Mouse (Mus musculus): Measurements from ENCODE around the gene Caps2. TPM values are rescaled to one million over a fixed set of nuclear protein-coding genes. Genes with fewer than 3 reads are reported as not detected.
"Not testable (repeated sequence)": the region's sequence is repeated elsewhere in the genome, so short reads cannot be mapped to it uniquely, and the experiment has no call there.

The Caps2 gene
- polyA plus RNA-seq, 1 experiment from 2014 or later = 0.30 TPM

DNA sequence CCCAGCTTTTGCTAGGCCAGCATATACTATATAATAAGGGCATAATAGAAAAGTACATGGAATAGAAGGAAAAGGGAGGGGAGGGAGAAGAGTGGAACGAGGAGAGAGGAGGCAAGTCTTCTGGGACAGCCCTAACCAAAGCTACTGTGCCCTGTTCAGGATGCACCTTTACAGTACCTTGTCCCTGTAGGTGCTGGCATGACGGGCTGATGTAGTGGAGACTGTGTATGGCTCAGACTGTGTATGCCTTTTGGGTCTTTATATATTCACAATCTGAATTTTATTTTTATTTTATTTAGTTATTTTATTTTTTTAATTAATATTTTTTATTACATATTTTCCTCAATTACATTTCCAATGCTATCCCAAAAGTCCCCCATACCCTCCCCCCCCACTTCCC lies 30.5 kb downstream of the Caps2 start:
- H3K36me3 ChIP-seq (ENCODE audit: control insufficient read depth, insufficient read depth); H3K9ac ChIP-seq (replicated peaks; ENCODE audit: low read depth, low read length); H3K27ac ChIP-seq (ENCODE audit: low read length); H3K27me3 ChIP-seq (replicated peaks; ENCODE audit: control insufficient read depth, insufficient read depth, low read length); H3K4me3 ChIP-seq (replicated peaks; ENCODE audit: low read length); ATAC-seq; H3K9me3 ChIP-seq (ENCODE audit: control insufficient read depth, low read length); H3K4me1 ChIP-seq (replicated peaks; ENCODE audit: control insufficient read depth, insufficient read depth, low read length); H3K4me2 ChIP-seq (ENCODE audit: low read length): not testable (repeated sequence)
- 85% methylated on average over 2 of the region's 2 CpGs for WGBS

DNA sequence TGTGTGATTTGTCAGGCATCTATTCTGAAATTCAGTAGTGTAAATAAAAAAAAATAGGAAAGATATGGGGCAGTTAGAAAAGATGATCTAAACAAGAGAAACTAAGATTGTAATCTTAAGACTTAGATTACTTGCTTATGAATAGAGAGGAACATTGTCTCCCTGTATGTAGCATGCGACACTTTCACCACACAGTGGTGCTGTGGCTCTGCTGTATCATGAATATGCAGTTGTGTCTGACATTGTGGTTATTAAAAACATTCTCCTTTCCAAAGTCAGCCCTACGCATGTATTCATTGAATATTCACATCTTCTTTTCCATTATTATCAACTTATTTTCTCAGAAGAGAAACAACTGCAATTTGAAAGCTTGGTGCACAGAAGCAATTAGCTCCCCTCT lies 40.0 kb downstream of the Caps2 start:
- peak; percentile 97 for ATAC-seq
- H3K4me1 ChIP-seq (replicated peaks; ENCODE audit: control insufficient read depth, insufficient read depth, low read length) = no peaks in the 10 kb centered on the region
- 39% methylated on average over 2 of the region's 2 CpGs for WGBS
- no peaks in the 10 kb centered on the region for H3K36me3 ChIP-seq (ENCODE audit: control insufficient read depth, insufficient read depth)
- no peak overlapping the region for H3K27ac ChIP-seq (ENCODE audit: low read length)
- H3K4me3 ChIP-seq (replicated peaks; ENCODE audit: low read length) = no peak overlapping the region
- no peak overlapping the region for H3K9ac ChIP-seq (replicated peaks; ENCODE audit: low read depth, low read length)
- H3K27me3 ChIP-seq (replicated peaks; ENCODE audit: control insufficient read depth, insufficient read depth, low read length) = no peaks in the 10 kb centered on the region
- no peaks in the 10 kb centered on the region for H3K9me3 ChIP-seq (ENCODE audit: control insufficient read depth, low read length)
- no peak overlapping the region for H3K4me2 ChIP-seq (ENCODE audit: low read length)

DNA sequence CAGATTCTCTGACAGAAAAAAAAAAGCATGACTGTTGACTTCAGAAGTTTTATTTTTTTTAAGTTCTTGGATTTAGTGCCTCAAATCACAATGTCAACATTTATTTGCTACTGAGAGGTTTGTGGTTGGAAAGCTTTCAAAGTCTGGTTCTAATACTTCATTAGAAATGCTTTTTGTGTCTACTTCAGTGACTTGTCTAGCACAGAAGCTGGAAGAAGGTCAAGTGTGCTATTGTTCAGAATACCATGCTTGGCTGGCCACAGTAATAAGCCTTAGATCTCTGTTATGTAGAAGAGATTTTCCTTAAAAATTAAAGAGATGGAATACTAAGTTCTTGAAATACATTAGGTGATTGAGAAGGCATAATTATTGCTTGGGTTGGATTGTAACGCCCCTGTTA lies 63.7 kb downstream of the Caps2 start:
- Histone ChIP-seq H3K9ac (replicated peaks; ENCODE audit: low read depth, low read length) (no peak overlapping the region), H3K27ac (ENCODE audit: low read length) (no peak overlapping the region), H3K4me2 (ENCODE audit: low read length) (no peak overlapping the region), H3K27me3 (replicated peaks; ENCODE audit: control insufficient read depth, insufficient read depth, low read length) (no peaks in the 10 kb centered on the region), H3K9me3 (ENCODE audit: control insufficient read depth, low read length) (no peaks in the 10 kb centered on the region), H3K4me3 (replicated peaks; ENCODE audit: low read length) (no peak overlapping the region), H3K36me3 (ENCODE audit: control insufficient read depth, insufficient read depth) (no peaks in the 10 kb centered on the region), H3K4me1 (replicated peaks; ENCODE audit: control insufficient read depth, insufficient read depth, low read length) (no peaks in the 10 kb centered on the region)
- no peak for ATAC-seq
- 50% methylated on average over 1 of the region's 1 CpGs for WGBS

DNA sequence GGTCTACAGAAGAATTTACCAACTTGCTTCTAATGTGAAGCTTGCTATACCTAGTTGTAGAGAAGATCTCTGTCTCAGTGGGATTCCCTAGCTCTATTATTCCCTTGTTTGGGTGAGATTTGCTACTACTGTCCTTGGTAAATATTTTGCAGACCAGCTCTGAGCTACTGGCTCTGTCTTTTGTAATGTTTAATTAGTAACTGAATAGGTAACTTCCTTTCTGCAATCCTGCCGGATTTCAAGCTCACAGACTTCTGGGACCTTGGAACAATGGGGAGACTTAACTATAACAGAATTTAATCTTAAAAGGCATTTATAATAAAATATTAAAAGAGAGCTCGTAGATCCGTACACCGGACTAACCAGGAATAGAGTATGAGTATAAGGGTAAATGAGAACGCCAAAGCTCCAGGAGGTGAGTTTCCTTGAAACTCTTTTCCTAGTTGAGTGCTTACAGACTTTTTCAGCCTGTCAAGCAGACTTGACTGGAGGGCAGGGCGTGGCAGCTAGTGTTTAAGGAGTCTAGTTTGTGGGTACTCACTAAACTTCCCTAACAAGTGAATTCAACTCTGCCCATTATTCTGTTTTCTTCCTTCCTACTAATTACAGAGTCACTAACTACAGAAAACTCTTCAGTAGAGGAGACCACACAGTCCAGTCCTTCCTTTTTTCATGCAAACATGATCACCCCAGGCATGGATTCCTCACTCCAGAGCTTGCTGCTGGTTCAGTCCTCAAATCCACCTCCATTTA lies 65.8 kb downstream of the Caps2 start:
- H3K9me3 ChIP-seq (ENCODE audit: control insufficient read depth, low read length); H3K4me2 ChIP-seq (ENCODE audit: low read length); H3K4me3 ChIP-seq (replicated peaks; ENCODE audit: low read length); ATAC-seq; H3K27ac ChIP-seq (ENCODE audit: low read length); H3K9ac ChIP-seq (replicated peaks; ENCODE audit: low read depth, low read length); H3K27me3 ChIP-seq (replicated peaks; ENCODE audit: control insufficient read depth, insufficient read depth, low read length); H3K4me1 ChIP-seq (replicated peaks; ENCODE audit: control insufficient read depth, insufficient read depth, low read length); H3K36me3 ChIP-seq (ENCODE audit: control insufficient read depth, insufficient read depth): not testable (repeated sequence)
- WGBS = 33% methylated on average over 6 of the region's 6 CpGs

DNA sequence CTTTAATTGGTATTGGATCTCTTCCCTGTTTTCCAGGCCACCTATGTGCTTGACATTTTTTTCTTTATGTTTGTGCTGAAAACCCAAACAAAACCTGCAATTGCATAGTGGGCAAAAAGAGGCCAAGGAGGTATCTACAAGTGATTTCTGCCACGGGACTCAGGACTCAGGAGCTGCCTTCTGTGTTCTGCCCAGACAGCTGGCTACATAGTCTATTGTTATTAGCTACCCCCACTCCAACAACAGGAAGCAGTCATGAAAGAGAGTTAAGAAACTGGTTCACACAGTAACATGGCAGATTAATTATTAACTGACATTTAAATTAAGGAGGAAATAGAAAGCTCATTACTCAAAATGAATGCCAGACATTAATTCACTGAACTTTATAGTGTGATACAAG lies 69.3 kb downstream of the Caps2 start:
- not testable (repeated sequence) for H3K4me2 ChIP-seq (ENCODE audit: low read length); H3K27me3 ChIP-seq (replicated peaks; ENCODE audit: control insufficient read depth, insufficient read depth, low read length); H3K4me3 ChIP-seq (replicated peaks; ENCODE audit: low read length); H3K9ac ChIP-seq (replicated peaks; ENCODE audit: low read depth, low read length); H3K27ac ChIP-seq (ENCODE audit: low read length); H3K36me3 ChIP-seq (ENCODE audit: control insufficient read depth, insufficient read depth); H3K9me3 ChIP-seq (ENCODE audit: control insufficient read depth, low read length); H3K4me1 ChIP-seq (replicated peaks; ENCODE audit: control insufficient read depth, insufficient read depth, low read length)
- 0 out of 2 replicates have a peak, but pooled peaks have one; percentile 18 for ATAC-seq
- 7% methylated on average over 1 of the region's 1 CpGs for WGBS

DNA sequence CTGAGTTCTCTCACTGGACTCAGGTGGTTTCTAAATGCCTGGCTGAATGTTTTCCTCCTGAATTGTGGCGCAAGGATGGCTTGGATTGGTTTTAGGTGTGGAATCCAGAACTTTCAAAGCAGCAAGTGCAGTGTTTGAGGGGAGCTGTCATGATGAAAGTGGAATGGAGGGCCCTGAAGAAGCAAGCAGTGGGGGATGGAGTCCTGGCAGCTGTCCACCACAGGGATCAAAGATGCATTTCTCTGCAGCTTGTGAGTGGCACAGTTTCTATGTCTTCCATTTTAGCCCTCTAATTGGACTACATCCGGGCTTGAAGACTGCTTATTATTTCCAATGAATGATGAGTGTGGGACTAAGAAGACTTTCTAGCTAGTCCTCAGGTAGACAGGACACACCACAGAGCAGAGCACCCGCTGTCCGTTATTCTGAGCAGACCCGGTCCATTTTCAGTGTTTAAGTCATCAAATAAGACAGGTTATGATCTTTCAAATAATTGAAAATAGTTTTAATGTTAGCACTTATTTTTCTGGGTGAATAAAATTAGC lies 72.0 kb downstream of the Caps2 start:
- WGBS = 58% methylated on average over 5 of the region's 5 CpGs
- not testable (repeated sequence) for H3K27me3 ChIP-seq (replicated peaks; ENCODE audit: control insufficient read depth, insufficient read depth, low read length); H3K4me2 ChIP-seq (ENCODE audit: low read length); H3K27ac ChIP-seq (ENCODE audit: low read length); H3K36me3 ChIP-seq (ENCODE audit: control insufficient read depth, insufficient read depth); ATAC-seq; H3K9ac ChIP-seq (replicated peaks; ENCODE audit: low read depth, low read length); H3K9me3 ChIP-seq (ENCODE audit: control insufficient read depth, low read length); H3K4me3 ChIP-seq (replicated peaks; ENCODE audit: low read length); H3K4me1 ChIP-seq (replicated peaks; ENCODE audit: control insufficient read depth, insufficient read depth, low read length)

DNA sequence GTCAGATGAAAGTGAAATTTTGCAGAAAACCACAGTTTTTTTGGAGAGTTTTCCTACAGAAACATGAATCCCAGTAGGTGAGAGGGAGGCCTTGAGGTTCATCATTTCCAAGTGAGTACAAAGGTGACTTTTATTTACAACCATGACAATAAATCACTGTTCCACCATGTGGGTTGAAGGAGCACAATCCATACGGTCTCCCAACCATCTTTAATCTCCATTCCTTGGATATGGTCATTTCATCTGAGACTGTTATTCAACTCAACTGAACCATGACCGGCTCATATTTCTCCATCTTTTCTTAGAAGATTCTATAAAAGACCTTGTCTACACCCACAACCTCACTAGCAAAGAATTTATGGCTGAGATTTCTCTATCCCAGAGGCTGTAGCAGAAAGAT lies 84.9 kb downstream of the Caps2 start:
- Histone ChIP-seq H3K36me3 (ENCODE audit: control insufficient read depth, insufficient read depth) (no peaks in the 10 kb centered on the region), H3K9me3 (ENCODE audit: control insufficient read depth, low read length) (no peaks in the 10 kb centered on the region), H3K27ac (ENCODE audit: low read length) (no peak overlapping the region), H3K4me2 (ENCODE audit: low read length) (no peak overlapping the region), H3K9ac (replicated peaks; ENCODE audit: low read depth, low read length) (no peak overlapping the region), H3K27me3 (replicated peaks; ENCODE audit: control insufficient read depth, insufficient read depth, low read length) (no peaks in the 10 kb centered on the region), H3K4me3 (replicated peaks; ENCODE audit: low read length) (no peak overlapping the region), H3K4me1 (replicated peaks; ENCODE audit: control insufficient read depth, insufficient read depth, low read length) (no peaks in the 10 kb centered on the region)
- 82% methylated on average over 2 of the region's 2 CpGs for WGBS
- ATAC-seq = no peak

DNA sequence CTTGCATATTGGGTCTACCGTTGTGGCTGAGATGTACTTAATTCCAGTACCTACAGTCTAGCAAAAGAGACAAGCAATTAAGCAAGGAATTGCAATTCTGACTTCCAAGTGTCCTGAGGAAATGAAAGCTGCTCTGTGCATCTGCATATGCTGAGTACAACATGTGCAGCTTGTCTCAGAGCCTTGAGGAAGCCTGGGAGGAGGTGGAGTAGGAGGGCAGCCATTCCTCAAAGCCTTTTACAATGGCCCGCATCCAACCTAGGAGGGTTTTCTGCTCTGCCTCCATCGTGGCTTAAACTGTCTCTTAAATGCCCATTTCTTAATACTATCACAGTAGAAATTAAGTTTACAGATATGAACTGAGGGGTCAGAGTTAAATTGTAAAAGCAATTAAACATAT lies 100.0 kb downstream of the Caps2 start:
- no peak overlapping the region for H3K4me2 ChIP-seq (ENCODE audit: low read length)
- WGBS = 86% methylated on average over 3 of the region's 3 CpGs
- no peaks in the 10 kb centered on the region for H3K9me3 ChIP-seq (ENCODE audit: control insufficient read depth, low read length)
- no peaks in the 10 kb centered on the region for H3K4me1 ChIP-seq (replicated peaks; ENCODE audit: control insufficient read depth, insufficient read depth, low read length)
- no peaks in the 10 kb centered on the region for H3K27me3 ChIP-seq (replicated peaks; ENCODE audit: control insufficient read depth, insufficient read depth, low read length)
- no peak for ATAC-seq
- no peak overlapping the region for H3K9ac ChIP-seq (replicated peaks; ENCODE audit: low read depth, low read length)
- no peak overlapping the region for H3K27ac ChIP-seq (ENCODE audit: low read length)
- no peaks in the 10 kb centered on the region for H3K36me3 ChIP-seq (ENCODE audit: control insufficient read depth, insufficient read depth)
- H3K4me3 ChIP-seq (replicated peaks; ENCODE audit: low read length) = no peak overlapping the region
